Mouse (Mus musculus) lung, postnatal 0 days (tissue): Measurements from ENCODE around the gene Cog4. TPM values are rescaled to one million over a fixed set of nuclear protein-coding genes. Genes with fewer than 3 reads are reported as not detected.

Source experiments
- ATAC-seq: fragments of 200-750 bp; cut with Nextera tagmentation; 2 replicates; pipeline ENCODE4 v1.8.0; 2017; ENCODE audit warnings: moderate library complexity
- DNase-seq: peaks from one replicate; pipeline ENCODE4 v3.0.0-alpha.2; 2016; ENCODE audit warnings: low spot score
- H3K27ac ChIP-seq: fragments of 300-500 bp; sonication (generic); 2 replicates; pipeline ENCODE4 v1.5.1; 2014; ENCODE audit warnings: antibody characterized with exemption, mild to moderate bottlenecking, low read length, mixed read lengths
- H3K27me3 ChIP-seq: fragments of 300-500 bp; sonication (generic); replicated peaks from 2 replicates; pipeline ENCODE4 v1.6.1; 2014; ENCODE audit warnings: low read length, mixed read lengths; ENCODE audit not compliant: insufficient read depth
- H3K36me3 ChIP-seq: fragments of 300-500 bp; sonication (generic); 2 replicates; pipeline ENCODE4 v1.6.1; 2014; ENCODE audit warnings: low read length, mixed read lengths; ENCODE audit not compliant: insufficient read depth
- H3K4me1 ChIP-seq: fragments of 300-500 bp; sonication (generic); 2 replicates; pipeline ENCODE4 v1.6.1; 2014; ENCODE audit warnings: antibody characterized with exemption, low read depth, low read length, mixed read lengths; ENCODE audit not compliant: insufficient read depth
- H3K4me2 ChIP-seq: fragments of 300-500 bp; sonication (generic); replicated peaks from 2 replicates; pipeline ENCODE4 v1.6.1; 2014; ENCODE audit warnings: low read depth, mild to moderate bottlenecking, low read length, moderate library complexity, mixed read lengths
- H3K4me3 ChIP-seq: fragments of 300-500 bp; sonication (generic); 2 replicates; pipeline ENCODE4 v1.5.1; 2014; ENCODE audit warnings: low read depth, low read length
- H3K9ac ChIP-seq: fragments of 300-500 bp; sonication (generic); replicated peaks from 2 replicates; pipeline ENCODE4 v1.6.1; 2014; ENCODE audit warnings: low read depth, mild to moderate bottlenecking
- H3K9me3 ChIP-seq: fragments of 300-500 bp; sonication (generic); 2 replicates; pipeline ENCODE4 v1.6.1; 2016; ENCODE audit warnings: low read length, mixed read lengths
- CTCF ChIP-seq: IDR thresholded peaks from 2 replicates; pipeline ENCODE4 v1.5.1; 2016; ENCODE audit warnings: antibody characterized with exemption, mild to moderate bottlenecking
- EP300 ChIP-seq: IDR thresholded peaks from 2 replicates; pipeline ENCODE4 v1.6.1; 2016; ENCODE audit warnings: antibody characterized with exemption, mild to moderate bottlenecking, control low read depth
- WGBS: fragments of 180-500 bp; shearing (Covaris S2); extraction: QIAGEN DNeasy Blood & Tissue Kit; methylation state at CpG from one replicate; pipeline ENCODE4 v1.1.7; 2014; 5-methylcytosine and 5-hydroxymethylcytosine counted together
- polyA plus RNA-seq: library from polyadenylated mRNA; unstranded; fragments of >200 nt; fragmentation: Nextera tagmentation; extraction: Ambion mirVana; gene quantifications from 2 replicates; pipeline ENCODE4 v1.2.1, GENCODE M21; 2015

The Cog4 gene
- polyA plus RNA-seq, 1 experiment from 2014 or later, result 43.3 TPM

GRCm38 (mm10) chr8:110883824-110884223, 37.4 kb downstream of the Cog4 start:
- Histone ChIP-seq H3K4me3 (no peak overlapping the region), H3K27me3 (no peaks in the 10 kb centered on the region), H3K4me2 (no peak overlapping the region), H3K36me3 (peaks cover 49% of the 10 kb centered on the region), H3K4me1 (no peaks in the 10 kb centered on the region), H3K9ac (no peak overlapping the region), H3K27ac (no peak overlapping the region), H3K9me3 (no peaks in the 10 kb centered on the region)
- DNase-seq, result no peak
- TF ChIP-seq CTCF (no peak), EP300 (no peak)
- 95% methylated on average over 18 of the region's 18 CpGs for WGBS
- no peak for ATAC-seq

- TF ChIP-seq CTCF, result no peak
- no peak for TF ChIP-seq EP300
- H3K9me3 ChIP-seq, result no peaks in the 10 kb centered on the region
- H3K36me3 ChIP-seq, result peaks cover 32% of the 10 kb centered on the region
- H3K4me2 ChIP-seq, result no peak overlapping the region
- no peak overlapping the region for H3K27ac ChIP-seq
- ATAC-seq (no peak), DNase-seq (no peak)
- no peak overlapping the region for H3K9ac ChIP-seq
- H3K27me3 ChIP-seq, result no peaks in the 10 kb centered on the region
- H3K4me1 ChIP-seq, result no peaks in the 10 kb centered on the region
- 79% methylated on average over 3 of the region's 3 CpGs for WGBS
- no peak overlapping the region for H3K4me3 ChIP-seq
Measured at GRCm38 (mm10) chr8:110886634-110887033, 40.2 kb downstream of the Cog4 start.

GRCm38 (mm10) chr8:110887551-110887950, 41.2 kb downstream of the Cog4 start:
- Histone ChIP-seq H3K27me3 (no peaks in the 10 kb centered on the region), H3K4me3 (no peak overlapping the region), H3K9me3 (no peaks in the 10 kb centered on the region), H3K9ac (no peak overlapping the region), H3K27ac (no peak overlapping the region), H3K4me2 (no peak overlapping the region), H3K4me1 (no peaks in the 10 kb centered on the region), H3K36me3 (peaks cover 24% of the 10 kb centered on the region; the same call in 1 of the 2 replicates)
- no peak for ATAC-seq
- TF ChIP-seq EP300 (no peak), CTCF (no peak)
- no peak for DNase-seq
- WGBS, result 86% methylated on average over 10 of the region's 10 CpGs

GRCm38 (mm10) chr8:110888441-110888840, 42.0 kb downstream of the Cog4 start:
- WGBS, result 90% methylated on average over 8 of the region's 8 CpGs
- DNase-seq (no peak), ATAC-seq (no peak)
- Histone ChIP-seq H3K4me3 (no peak overlapping the region), H3K27me3 (no peaks in the 10 kb centered on the region), H3K9me3 (no peaks in the 10 kb centered on the region), H3K9ac (no peak overlapping the region), H3K4me1 (no peaks in the 10 kb centered on the region), H3K36me3 (peaks cover 15% of the 10 kb centered on the region; the same call in 1 of the 2 replicates), H3K27ac (no peak overlapping the region), H3K4me2 (no peak overlapping the region)
- TF ChIP-seq EP300 (no peak), CTCF (no peak)

- H3K4me1 ChIP-seq, result no peaks in the 10 kb centered on the region
- no peak overlapping the region for H3K4me3 ChIP-seq
- ATAC-seq (no peak), DNase-seq (no peak)
- TF ChIP-seq EP300, result no peak
- TF ChIP-seq CTCF, result no peak
- no peak overlapping the region for H3K4me2 ChIP-seq
- whole genome bisulfite sequencing, result 84% methylated on average over 16 of the region's 16 CpGs
- H3K27ac ChIP-seq, result no peak overlapping the region
- H3K9ac ChIP-seq, result no peak overlapping the region
- H3K36me3 ChIP-seq, result peaks cover 11% of the 10 kb centered on the region; the same call in 1 of the 2 replicates
- no peaks in the 10 kb centered on the region for H3K27me3 ChIP-seq
- no peaks in the 10 kb centered on the region for H3K9me3 ChIP-seq
Measured at GRCm38 (mm10) chr8:110888860-110889259, 42.5 kb downstream of the Cog4 start.

GRCm38 (mm10) chr8:110889904-110890470, 43.6 kb downstream of the Cog4 start:
- ATAC-seq (no peak), DNase-seq (no peak)
- 52% methylated on average over 12 of the region's 12 CpGs for WGBS
- Histone ChIP-seq H3K36me3 (0 out of 2 replicates have a peak, but pooled peaks cover 11% of the 10 kb centered on the region), H3K4me3 (no peak overlapping the region), H3K4me1 (no peaks in the 10 kb centered on the region), H3K9ac (no peak overlapping the region), H3K27me3 (no peaks in the 10 kb centered on the region), H3K27ac (no peak overlapping the region), H3K9me3 (no peaks in the 10 kb centered on the region), H3K4me2 (no peak overlapping the region)
- TF ChIP-seq CTCF (no peak), EP300 (no peak)
